Mouse (Mus musculus): Measurements from ENCODE around the gene Pknox2. TPM values are rescaled to one million over a fixed set of nuclear protein-coding genes. Genes with fewer than 3 reads are reported as not detected.

The Pknox2 gene
- polyA plus RNA-seq, 1 experiment from 2014 or later: 0.18 TPM

GRCm38 (mm10) chr9:36923753-36924152 is 223.5 kb downstream of the Pknox2 start:
- Histone ChIP-seq H3K27ac (ENCODE audit: low read depth) (no peak overlapping the region), H3K4me3 (ENCODE audit: low read depth, low read length) (no peak overlapping the region), H3K4me1 (ENCODE audit: insufficient read depth) (no peaks in the 10 kb centered on the region), H3K27me3 (ENCODE audit: insufficient read depth, low read length) (no peaks in the 10 kb centered on the region), H3K9me3 (ENCODE audit: low read length) (no peaks in the 10 kb centered on the region), H3K9ac (replicated peaks) (no peak overlapping the region), H3K4me2 (ENCODE audit: low read depth, low read length) (no peak overlapping the region), H3K36me3 (replicated peaks; ENCODE audit: insufficient read depth, low read length) (no peaks in the 10 kb centered on the region)
- no peak for ATAC-seq
- TF ChIP-seq CTCF (IDR thresholded peaks at IDR 0.05; ENCODE audit: low read depth): no peak
- no peak for TF ChIP-seq EP300 (IDR thresholded peaks at IDR 0.05; ENCODE audit: low read depth)
- DNase-seq: no peak
- 69% methylated on average over 5 of the region's 5 CpGs for WGBS (ENCODE audit: insufficient replicate concordance)

DNA sequence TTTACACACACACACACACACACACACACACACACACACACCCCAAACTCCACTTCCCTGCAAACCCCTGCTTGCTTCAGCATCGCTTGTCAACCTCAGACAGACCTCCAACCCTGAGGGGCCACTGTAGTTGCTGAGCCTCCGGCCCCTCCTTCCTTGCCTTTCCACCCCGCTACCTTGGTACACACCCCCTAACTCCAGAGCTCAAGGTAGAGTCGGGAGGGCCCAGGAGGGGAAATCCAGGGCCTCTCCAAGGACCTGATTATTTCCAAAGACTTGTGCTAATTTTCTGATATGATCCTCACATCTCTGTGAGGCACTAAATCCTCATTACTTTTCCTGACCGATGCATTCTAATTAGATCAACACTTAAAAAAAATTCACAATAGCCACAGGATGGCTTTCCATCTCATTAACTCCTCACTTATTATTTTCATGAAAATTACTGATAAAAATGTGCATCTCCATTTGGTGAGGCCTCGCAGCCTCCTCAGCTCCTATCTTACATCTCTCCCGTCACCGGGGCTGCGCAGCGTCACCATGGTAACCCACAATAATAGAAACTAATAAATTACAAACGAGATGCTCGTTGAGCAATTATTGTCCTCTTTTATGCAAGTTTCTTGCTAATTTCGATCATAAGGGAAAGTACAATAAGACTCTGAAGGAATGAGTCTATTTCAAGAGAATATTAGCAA is 225.3 kb downstream of the Pknox2 start:
- H3K4me2 ChIP-seq (ENCODE audit: low read depth, low read length): no peak overlapping the region
- no peaks in the 10 kb centered on the region for H3K36me3 ChIP-seq (replicated peaks; ENCODE audit: insufficient read depth, low read length)
- no peak for DNase-seq
- H3K4me3 ChIP-seq (ENCODE audit: low read depth, low read length): no peak overlapping the region
- no peak overlapping the region for H3K27ac ChIP-seq (ENCODE audit: low read depth)
- H3K4me1 ChIP-seq (ENCODE audit: insufficient read depth): no peaks in the 10 kb centered on the region
- H3K9me3 ChIP-seq (ENCODE audit: low read length): no peaks in the 10 kb centered on the region
- no peaks in the 10 kb centered on the region for H3K27me3 ChIP-seq (ENCODE audit: insufficient read depth, low read length)
- H3K9ac ChIP-seq (replicated peaks): no peak overlapping the region
- no peak for TF ChIP-seq CTCF (IDR thresholded peaks at IDR 0.05; ENCODE audit: low read depth)
- TF ChIP-seq EP300 (IDR thresholded peaks at IDR 0.05; ENCODE audit: low read depth): no peak
- WGBS (ENCODE audit: insufficient replicate concordance): 71% methylated on average over 13 of the region's 13 CpGs
- no peak for ATAC-seq

- DNase-seq: no peak
- no peaks in the 10 kb centered on the region for H3K4me1 ChIP-seq (ENCODE audit: insufficient read depth)
- H3K27ac ChIP-seq (ENCODE audit: low read depth): no peak overlapping the region
- no peak overlapping the region for H3K4me2 ChIP-seq (ENCODE audit: low read depth, low read length)
- no peaks in the 10 kb centered on the region for H3K36me3 ChIP-seq (replicated peaks; ENCODE audit: insufficient read depth, low read length)
- TF ChIP-seq EP300 (IDR thresholded peaks at IDR 0.05; ENCODE audit: low read depth) (no peak), CTCF (IDR thresholded peaks at IDR 0.05; ENCODE audit: low read depth) (no peak)
- H3K4me3 ChIP-seq (ENCODE audit: low read depth, low read length): no peak overlapping the region
- no peaks in the 10 kb centered on the region for H3K27me3 ChIP-seq (ENCODE audit: insufficient read depth, low read length)
- H3K9ac ChIP-seq (replicated peaks): no peak overlapping the region
- 44% methylated on average over 4 of the region's 4 CpGs for WGBS (ENCODE audit: insufficient replicate concordance)
- H3K9me3 ChIP-seq (ENCODE audit: low read length): no peaks in the 10 kb centered on the region
- ATAC-seq: no peak
Measured at GRCm38 (mm10) chr9:36919472-36919871, 227.7 kb downstream of the Pknox2 start.

DNA sequence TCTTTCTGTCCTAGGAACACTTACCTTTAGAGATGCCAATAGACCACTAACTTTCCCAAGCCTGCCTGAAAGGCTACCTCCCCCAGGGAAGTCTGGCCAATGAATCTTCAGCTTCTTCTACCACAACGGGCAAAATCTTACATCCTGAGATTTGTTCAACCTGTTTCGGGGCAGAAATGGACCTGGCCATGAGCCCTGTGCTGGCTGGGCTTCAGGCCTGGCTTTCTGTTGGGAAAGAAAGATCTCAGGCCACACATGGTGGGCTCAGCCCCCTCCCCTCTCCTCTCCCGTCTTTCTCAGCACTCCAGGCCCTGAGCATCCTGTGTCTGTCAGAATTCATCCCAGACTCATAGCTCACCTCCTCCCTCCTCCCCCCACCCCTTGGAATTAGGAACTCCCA is 228.6 kb downstream of the Pknox2 start:
- Histone ChIP-seq H3K9me3 (ENCODE audit: low read length) (no peaks in the 10 kb centered on the region), H3K4me3 (ENCODE audit: low read depth, low read length) (no peak overlapping the region), H3K4me2 (ENCODE audit: low read depth, low read length) (no peak overlapping the region), H3K4me1 (ENCODE audit: insufficient read depth) (no peaks in the 10 kb centered on the region), H3K27ac (ENCODE audit: low read depth) (no peak overlapping the region), H3K9ac (replicated peaks) (no peak overlapping the region), H3K36me3 (replicated peaks; ENCODE audit: insufficient read depth, low read length) (no peaks in the 10 kb centered on the region), H3K27me3 (ENCODE audit: insufficient read depth, low read length) (no peaks in the 10 kb centered on the region)
- no peak for DNase-seq
- 52% methylated on average over 3 of the region's 3 CpGs for WGBS (ENCODE audit: insufficient replicate concordance)
- no peak for ATAC-seq
- TF ChIP-seq CTCF (IDR thresholded peaks at IDR 0.05; ENCODE audit: low read depth) (no peak), EP300 (IDR thresholded peaks at IDR 0.05; ENCODE audit: low read depth) (no peak)

GRCm38 (mm10) chr9:36916915-36917314 is 230.3 kb downstream of the Pknox2 start:
- TF ChIP-seq CTCF (IDR thresholded peaks at IDR 0.05; ENCODE audit: low read depth) (no peak), EP300 (IDR thresholded peaks at IDR 0.05; ENCODE audit: low read depth) (no peak)
- Histone ChIP-seq H3K27ac (ENCODE audit: low read depth) (no peak overlapping the region), H3K4me3 (ENCODE audit: low read depth, low read length) (no peak overlapping the region), H3K27me3 (ENCODE audit: insufficient read depth, low read length) (no peaks in the 10 kb centered on the region), H3K9ac (replicated peaks) (no peak overlapping the region), H3K9me3 (ENCODE audit: low read length) (no peaks in the 10 kb centered on the region), H3K4me1 (ENCODE audit: insufficient read depth) (no peaks in the 10 kb centered on the region), H3K36me3 (replicated peaks; ENCODE audit: insufficient read depth, low read length) (no peaks in the 10 kb centered on the region), H3K4me2 (ENCODE audit: low read depth, low read length) (no peak overlapping the region)
- whole genome bisulfite sequencing (ENCODE audit: insufficient replicate concordance): 57% methylated on average over 5 of the region's 5 CpGs
- ATAC-seq (no peak), DNase-seq (no peak)

DNA sequence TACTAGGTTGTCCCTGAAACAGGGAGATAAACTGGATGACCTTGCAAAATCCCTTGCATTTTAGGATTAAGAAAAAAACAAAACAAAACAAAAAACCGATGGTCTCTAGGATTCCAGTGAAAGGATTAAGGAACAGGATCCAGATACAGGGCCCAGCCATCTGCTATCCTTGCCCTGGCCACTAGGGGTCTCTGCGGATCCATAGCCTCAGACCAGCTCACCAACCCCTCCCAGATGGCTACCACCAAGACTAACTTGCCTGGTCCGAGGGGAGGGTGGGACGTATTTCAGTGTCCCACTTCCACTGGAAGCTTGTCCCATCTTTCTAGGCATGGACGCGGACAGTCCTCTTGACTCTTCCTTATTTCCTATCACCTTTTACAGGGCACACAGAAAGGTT is 230.8 kb downstream of the Pknox2 start:
- Histone ChIP-seq H3K27me3 (ENCODE audit: insufficient read depth, low read length) (no peaks in the 10 kb centered on the region), H3K4me1 (ENCODE audit: insufficient read depth) (no peaks in the 10 kb centered on the region), H3K27ac (ENCODE audit: low read depth) (no peak overlapping the region), H3K9ac (replicated peaks) (no peak overlapping the region), H3K4me2 (ENCODE audit: low read depth, low read length) (no peak overlapping the region), H3K36me3 (replicated peaks; ENCODE audit: insufficient read depth, low read length) (no peaks in the 10 kb centered on the region), H3K4me3 (ENCODE audit: low read depth, low read length) (no peak overlapping the region), H3K9me3 (ENCODE audit: low read length) (no peaks in the 10 kb centered on the region)
- DNase-seq: peak; percentile 72
- no peak for TF ChIP-seq EP300 (IDR thresholded peaks at IDR 0.05; ENCODE audit: low read depth)
- TF ChIP-seq CTCF (IDR thresholded peaks at IDR 0.05; ENCODE audit: low read depth): peak; percentile 86
- no peak for ATAC-seq
- 10% methylated on average over 6 of the region's 6 CpGs for WGBS (ENCODE audit: insufficient replicate concordance)

Data from liver, postnatal 0 days (tissue).